ENCODE assay signal across 8 mouse cellular contexts in the genomic region with DNA sequence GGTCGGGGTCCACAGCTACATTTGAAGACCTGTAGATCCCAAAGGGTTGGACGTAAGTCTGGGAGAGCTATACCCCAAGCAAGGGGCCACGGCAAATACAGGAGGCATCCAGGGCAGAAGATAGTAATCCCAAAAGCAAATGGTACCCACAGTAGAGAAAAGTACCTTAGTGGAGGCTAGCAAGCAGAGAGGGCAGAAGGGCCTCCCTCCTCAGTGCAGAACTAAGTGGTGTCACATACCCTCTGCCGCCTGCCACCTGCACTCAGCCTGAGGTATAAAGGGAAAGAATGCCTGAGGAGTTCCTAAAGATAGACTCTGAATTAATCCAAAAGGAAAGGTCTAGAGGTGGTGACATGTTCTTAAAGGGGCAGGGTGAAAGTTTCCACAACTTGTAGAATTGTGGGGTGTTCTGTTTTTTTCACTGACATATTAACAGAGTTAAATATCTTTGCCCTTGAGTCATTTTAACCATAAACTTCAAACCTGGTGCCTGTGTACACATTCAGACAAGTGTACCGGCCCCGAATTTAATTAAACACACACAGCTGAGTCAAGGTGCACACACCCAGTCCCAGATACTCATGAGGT. TPM values are rescaled to one million over a fixed set of nuclear protein-coding genes. Genes with fewer than 3 reads are reported as not detected.
A peak's percentile ranks its signal among the peaks of the same experiment; 100 is the strongest.
DNase-seq lines count a peak whose midpoint lies in the region; ATAC-seq lines count a peak whose summit lies in the region.

No protein-coding gene starts in this region.

- no peak for ATAC-seq in neural tube, embryonic 11.5 days (ENCODE audit: insufficient read depth, low FRiP score, low TSS enrichment)

- H3K4me2 ChIP-seq in neural tube, embryonic 11.5 days (ENCODE audit: low read depth): peak overlapping the region; percentile 3; the same call in 1 of the 2 replicates

- H3K4me1 ChIP-seq in neural tube, embryonic 11.5 days (ENCODE audit: control insufficient read depth, insufficient read depth, low read length): peaks cover 16% of the 10 kb centered on the region

- H3K9me3 ChIP-seq in neural tube, embryonic 11.5 days (ENCODE audit: control insufficient read depth, low read length): no peaks in the 10 kb centered on the region

- peak overlapping the region; percentile 81; the same call in 1 of the 2 replicates for H3K9ac ChIP-seq in neural tube, embryonic 11.5 days (ENCODE audit: low read length)

- no peaks in the 10 kb centered on the region for H3K36me3 ChIP-seq in neural tube, embryonic 11.5 days (ENCODE audit: control insufficient read depth, insufficient read depth, low read length)

- H3K4me3 ChIP-seq in neural tube, embryonic 11.5 days (ENCODE audit: low read depth, low read length): no peak overlapping the region

- intact Hi-C loops in heart, postnatal 25 days (cut with DNase I): loop anchor here (2.0 kb wide), 1 partner anchor 22 kb away; a partner anchor contains a TSS

- H3K27ac ChIP-seq in neural tube, embryonic 11.5 days (ENCODE audit: low read depth, low read length): peak overlapping the region; percentile 99

- peak; percentile 93 for DNase-seq in heart, adult 11 months
- DNase-seq in heart, postnatal 25 days (ENCODE audit: low spot score): no peak
- DNase-seq in gastrocnemius, postnatal 25 days: peak; percentile 59
- DNase-seq in kidney, postnatal 10 days: peak; percentile 33
- no peak for DNase-seq in neural tube, embryonic 11.5 days (ENCODE audit: low spot score)
- no peak for DNase-seq in adrenal gland, postnatal 25 days
- no peak for DNase-seq in cerebellum, postnatal 10 days
- DNase-seq in spleen, postnatal 4 days (ENCODE audit: low spot score in 2 of 2): no peak

- WGBS in neural tube, embryonic 11.5 days: 74% methylated on average over 6 of the region's 6 CpGs

- no peaks in the 10 kb centered on the region for H3K27me3 ChIP-seq in neural tube, embryonic 11.5 days (ENCODE audit: control insufficient read depth, insufficient read depth, low read length)

RNA-seq across cellular contexts. Expression of a gene that starts 21.0 kb away (rescaled TPM):
- 100 to 1,000 TPM; 337 to 377 TPM for total RNA-seq in heart, postnatal 25 days (2021)
- 100 to 1,000 TPM; 238 to 268 TPM for total RNA-seq in gastrocnemius, postnatal 25 days (2021)
- 798 and 799 TPM in 2 replicates for polyA plus RNA-seq in neural tube, embryonic 11.5 days (2014; fragmentation: Nextera tagmentation; extraction: Ambion mirVana)
- total RNA-seq in adrenal gland, postnatal 25 days (2021): 418 and 467 TPM in 2 replicates

Comparison
In these comparisons a context has a peak if more than half of its experiments do, and no peak if none do; other contexts are left out.
1. DNase-seq: peak in heart, adult 11 months (single experiment), gastrocnemius, postnatal 25 days (single experiment) and kidney, postnatal 10 days (single experiment); none in heart, postnatal 25 days (single experiment), neural tube, embryonic 11.5 days (single experiment), adrenal gland, postnatal 25 days (single experiment), cerebellum, postnatal 10 days (0 of 2) and spleen, postnatal 4 days (0 of 2).